Mouse (Mus musculus) cerebellum, adult 2 months (tissue): ENCODE results near the gene Ccnl1.

Source experiments
- CTCF ChIP-seq: fragments of 200-500 bp; IDR thresholded peaks from 2 replicates; pipeline ENCODE4 v1.5.1; 2011; ENCODE audit warnings: low read depth, mild to moderate bottlenecking, control low read depth, low read length, moderate library complexity, borderline replicate concordance; ENCODE audit not compliant: insufficient read depth
- POLR2A ChIP-seq: fragments of 200-500 bp; IDR thresholded peaks from 2 replicates; pipeline ENCODE4 v1.6.1; 2011; ENCODE audit warnings: low read length, control low read depth, borderline replicate concordance; ENCODE audit not compliant: insufficient read depth

DNA sequence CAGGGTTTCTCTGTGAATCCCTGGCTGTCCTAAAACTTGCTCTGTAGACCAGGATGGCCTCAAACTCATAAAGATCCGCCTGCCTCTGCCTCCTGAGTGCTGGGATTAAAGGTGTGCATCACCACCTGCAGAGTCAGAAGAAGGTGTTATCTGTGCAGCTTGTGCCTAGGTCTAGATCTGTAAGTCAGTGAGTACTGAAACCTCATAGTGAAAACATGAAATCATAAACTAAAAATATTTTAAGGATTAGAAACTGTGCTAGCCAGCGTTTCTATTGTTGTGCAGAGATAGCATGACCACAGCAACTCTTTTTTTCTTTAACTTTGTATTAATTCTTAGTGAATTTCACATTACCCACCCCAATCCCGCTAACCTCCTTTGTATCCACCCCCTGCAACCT is 46.8 kb downstream of the Ccnl1 start:
- TF ChIP-seq POLR2A (no peak), CTCF (no peak)
